Mouse (Mus musculus) lung, postnatal 4 days (tissue): ENCODE measurements around the gene Tbc1d23.

Experiments used
- DNase-seq, 2 experiments: peaks; one replicate each; pipeline ENCODE4 v3.0.0; 2021

Tbc1d23 gene

GRCm38 (mm10) chr16:57157728-57158127 lies 73.6 kb downstream of the Tbc1d23 start:
- DNase-seq, result no peak

- DNase-seq, result no peak
These were observed 74.2 kb downstream of the Tbc1d23 start for GRCm38 (mm10) chr16:57157076-57157475.

GRCm38 (mm10) chr16:57155899-57156298 lies 75.4 kb downstream of the Tbc1d23 start:
- no peak for DNase-seq

- DNase-seq, result no peak
These were observed 79.9 kb downstream of the Tbc1d23 start for GRCm38 (mm10) chr16:57151437-57151836.

GRCm38 (mm10) chr16:57144741-57145140 lies 86.6 kb downstream of the Tbc1d23 start:
- no peak for DNase-seq

- DNase-seq, result no peak
These were observed 97.7 kb downstream of the Tbc1d23 start for GRCm38 (mm10) chr16:57133611-57134010.

- DNase-seq, result no peak
These were observed 99.0 kb downstream of the Tbc1d23 start for GRCm38 (mm10) chr16:57132326-57132725.

- no peak for DNase-seq
These were observed 99.8 kb downstream of the Tbc1d23 start for GRCm38 (mm10) chr16:57131544-57131943.

- no peak for DNase-seq
These were observed 100.4 kb downstream of the Tbc1d23 start for GRCm38 (mm10) chr16:57130752-57131400.

- no peak for DNase-seq
These were observed 103.5 kb downstream of the Tbc1d23 start for GRCm38 (mm10) chr16:57127825-57128224.

GRCm38 (mm10) chr16:57126268-57126667 lies 105.0 kb downstream of the Tbc1d23 start:
- DNase-seq, result no peak

- no peak for DNase-seq
These were observed 108.4 kb downstream of the Tbc1d23 start for GRCm38 (mm10) chr16:57122682-57123445.

- no peak for DNase-seq
These were observed 109.4 kb downstream of the Tbc1d23 start for GRCm38 (mm10) chr16:57121816-57122415.

- DNase-seq, result peak; percentile 93 to 96
These were observed 110.1 kb downstream of the Tbc1d23 start, which contains the start of gene Tomm70a for GRCm38 (mm10) chr16:57120913-57121815. TSS of gene Tomm70a (plus strand) at chr16:57121703.
